Mouse (Mus musculus): Measurements from ENCODE around the gene Zfp276.

DNA sequence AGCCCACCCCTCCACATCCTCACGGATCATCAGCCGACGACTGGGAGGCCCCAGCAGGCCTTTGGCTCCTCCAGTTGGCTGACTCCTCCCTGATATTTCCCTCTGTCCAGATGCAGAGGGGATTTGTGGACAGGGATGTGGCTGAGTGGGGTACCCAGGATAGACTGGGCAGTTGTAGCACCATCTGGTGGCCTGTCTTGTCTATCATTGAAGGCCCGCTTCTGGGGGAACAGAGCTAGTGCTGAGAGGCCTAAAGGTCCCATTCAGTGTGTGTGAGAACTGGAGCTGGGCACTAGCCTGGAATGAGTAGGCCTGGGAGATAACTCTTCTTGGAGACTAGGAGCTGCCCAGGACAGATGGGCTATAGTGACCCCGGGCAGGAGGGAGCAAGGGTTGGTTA, 22.3 kb upstream of the Zfp276 start:
- no peak for TF ChIP-seq CTCF (IDR thresholded peaks at IDR 0.05; ENCODE audit: low read depth, low read length)
- TF ChIP-seq GATA2 (IDR thresholded peaks at IDR 0.05; ENCODE audit: borderline replicate concordance, low read depth, low read length): no peak
- no peak for TF ChIP-seq POLR2AphosphoS5 (IDR thresholded peaks at IDR 0.05; ENCODE audit: insufficient replicate concordance, low read depth, low read length)
- TF ChIP-seq TAL1 (conservative IDR thresholded peaks at IDR 0.05; ENCODE audit: low read depth, low read length): no peak
- TF ChIP-seq GATA1 (IDR thresholded peaks at IDR 0.05; ENCODE audit: borderline replicate concordance, low read length): no peak
